Mouse (Mus musculus) large intestine, adult 2 months (tissue): ENCODE results near the gene Mov10l1. TPM values are rescaled to one million over a fixed set of nuclear protein-coding genes. Genes with fewer than 3 reads are reported as not detected.

Source experiments
- DNase-seq: peaks from one replicate; pipeline ENCODE4 v3.0.0-alpha.2; 2012; ENCODE audit warnings: low read depth, low spot score
- WGBS: fragments of 180-500 bp; shearing (Covaris S2); methylation state at CpG from one replicate; pipeline ENCODE4 v1.1.7; 2018; 5-methylcytosine and 5-hydroxymethylcytosine counted together
- polyA plus RNA-seq: library from polyadenylated mRNA; depleted of rRNA; stranded (reverse); fragments of >200 nt; gene quantifications from 2 replicates; pipeline ENCODE4 v1.2.3, GENCODE M21; 2012

Mov10l1 gene
- polyA plus RNA-seq, 1 experiment, result not detected

DNA sequence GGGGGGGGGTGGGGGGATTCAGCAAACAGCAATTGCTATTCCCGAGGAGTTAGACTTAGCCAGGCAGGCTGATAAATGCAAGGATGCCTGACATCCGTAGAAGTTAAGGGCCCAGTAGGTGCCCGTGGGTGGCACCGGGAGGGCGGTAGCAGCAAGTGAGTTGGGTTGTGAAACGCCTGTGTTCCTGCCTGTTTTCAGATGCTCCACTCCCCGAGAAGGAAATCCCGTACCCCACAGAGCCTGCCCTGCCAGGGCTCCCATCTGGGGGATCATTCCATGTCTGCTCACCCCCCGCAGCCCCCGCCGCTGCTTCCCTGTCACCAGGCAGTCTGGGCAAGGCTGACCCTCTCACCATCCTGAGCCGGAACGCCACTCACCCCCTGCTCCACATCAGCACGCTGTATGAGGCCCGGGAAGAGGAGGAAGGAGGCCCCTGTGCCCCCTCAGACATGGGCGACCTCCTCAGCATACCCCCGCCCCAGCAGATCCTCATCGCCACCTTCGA is 86.7 kb downstream of the Mov10l1 start:
- DNase-seq, result no peak
- 84% methylated on average over 19 of the region's 19 CpGs for WGBS

DNA sequence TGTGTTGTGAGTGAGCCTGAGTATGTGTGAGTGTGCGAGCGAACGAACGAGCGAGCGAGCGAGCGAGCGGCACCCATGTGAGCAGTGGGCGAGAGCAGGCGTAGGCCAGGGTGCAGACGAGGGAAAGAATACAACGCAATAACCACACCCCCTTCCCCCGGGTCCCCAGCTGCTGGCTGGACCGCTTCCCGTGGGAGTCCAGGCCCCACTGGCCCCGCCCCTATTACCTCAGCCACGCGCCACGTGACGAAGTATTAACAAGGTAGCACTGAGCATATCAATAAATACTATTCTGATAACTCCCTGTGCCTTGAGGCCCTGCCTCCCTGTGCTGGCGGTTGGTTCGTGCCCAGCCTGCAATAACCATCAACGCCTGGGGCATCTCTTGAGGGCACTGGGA is 87.9 kb downstream of the Mov10l1 start:
- DNase-seq, result no peak
- 50% methylated on average over 24 of the region's 24 CpGs for WGBS

DNA sequence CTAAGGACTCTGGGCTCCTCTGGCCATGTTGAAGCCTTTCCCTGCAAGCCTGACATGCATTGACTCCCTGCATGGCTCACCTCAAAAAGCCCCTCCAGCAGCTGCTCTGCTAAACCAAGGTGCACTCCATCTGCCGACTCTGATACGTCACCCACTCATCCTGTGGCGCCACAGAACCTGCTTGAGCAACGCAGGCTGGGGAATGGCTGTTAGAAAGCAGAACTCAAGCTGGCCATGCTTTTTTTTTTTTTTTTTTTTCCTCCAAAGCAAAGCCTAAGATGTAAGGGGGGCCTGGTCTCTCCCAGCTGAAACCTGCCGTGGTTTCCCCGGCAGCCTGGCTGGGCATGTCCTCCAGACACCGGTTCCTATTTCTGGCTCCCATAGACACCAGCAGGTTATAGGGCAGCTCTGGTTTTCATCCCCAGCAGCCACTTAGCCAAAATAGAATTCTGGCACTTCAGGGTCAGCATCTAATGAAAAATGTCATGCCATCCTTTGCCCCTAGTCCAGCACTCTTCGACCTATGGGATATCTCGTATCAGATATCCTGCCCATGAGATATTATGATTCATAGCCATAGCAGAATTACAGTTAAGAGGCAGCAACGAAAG is 91.4 kb downstream of the Mov10l1 start:
- no peak for DNase-seq
- 78% methylated on average over 10 of the region's 10 CpGs for WGBS

DNA sequence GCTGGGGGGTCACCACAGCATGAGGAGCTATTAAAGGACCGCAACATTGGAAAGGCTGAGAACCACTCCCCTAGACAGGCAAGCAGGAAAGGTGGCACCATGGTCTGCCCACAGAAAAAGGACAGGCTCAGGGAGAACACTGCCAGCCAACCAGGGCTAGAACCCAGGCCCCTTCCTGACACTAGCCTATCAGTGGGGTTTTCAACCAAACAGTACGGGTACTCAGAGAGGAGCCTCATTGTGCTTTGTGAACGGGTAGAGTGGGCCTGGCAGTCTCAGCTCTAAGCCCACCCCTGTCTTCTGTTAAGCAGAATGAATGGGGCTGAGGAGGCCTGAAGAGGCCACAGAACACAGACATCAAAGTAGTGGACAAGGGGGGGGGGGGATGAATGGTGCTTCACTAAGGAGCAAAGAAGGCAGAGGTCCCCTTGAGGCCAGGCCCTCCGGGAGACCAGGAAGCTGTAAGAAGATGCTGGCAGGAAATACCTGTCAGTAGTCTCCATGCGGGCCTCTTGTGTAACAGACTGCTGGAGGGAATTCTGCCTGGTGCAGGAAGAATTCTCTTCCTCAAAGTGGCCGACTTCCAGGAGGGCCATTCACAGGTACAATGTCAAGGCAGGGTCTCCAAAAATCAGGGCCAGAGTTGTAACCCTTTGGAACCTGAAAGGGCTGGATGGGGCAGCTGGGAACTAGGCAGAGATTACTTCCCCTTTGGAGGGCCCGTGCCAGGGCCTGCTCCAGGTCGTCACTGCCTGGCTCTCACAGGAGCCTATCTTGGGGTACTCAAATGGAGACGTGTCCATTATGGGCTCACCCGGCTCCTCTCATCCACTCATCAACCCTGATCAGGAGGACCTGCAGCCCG is 92.1 kb downstream of the Mov10l1 start, which contains the start of gene Trabd:
Gene Trabd, plus strand, starts transcription at position 512 of the 865 bp plus-strand sequence.
- 24% methylated on average over 11 of the region's 11 CpGs for WGBS
- DNase-seq, result no peak

DNA sequence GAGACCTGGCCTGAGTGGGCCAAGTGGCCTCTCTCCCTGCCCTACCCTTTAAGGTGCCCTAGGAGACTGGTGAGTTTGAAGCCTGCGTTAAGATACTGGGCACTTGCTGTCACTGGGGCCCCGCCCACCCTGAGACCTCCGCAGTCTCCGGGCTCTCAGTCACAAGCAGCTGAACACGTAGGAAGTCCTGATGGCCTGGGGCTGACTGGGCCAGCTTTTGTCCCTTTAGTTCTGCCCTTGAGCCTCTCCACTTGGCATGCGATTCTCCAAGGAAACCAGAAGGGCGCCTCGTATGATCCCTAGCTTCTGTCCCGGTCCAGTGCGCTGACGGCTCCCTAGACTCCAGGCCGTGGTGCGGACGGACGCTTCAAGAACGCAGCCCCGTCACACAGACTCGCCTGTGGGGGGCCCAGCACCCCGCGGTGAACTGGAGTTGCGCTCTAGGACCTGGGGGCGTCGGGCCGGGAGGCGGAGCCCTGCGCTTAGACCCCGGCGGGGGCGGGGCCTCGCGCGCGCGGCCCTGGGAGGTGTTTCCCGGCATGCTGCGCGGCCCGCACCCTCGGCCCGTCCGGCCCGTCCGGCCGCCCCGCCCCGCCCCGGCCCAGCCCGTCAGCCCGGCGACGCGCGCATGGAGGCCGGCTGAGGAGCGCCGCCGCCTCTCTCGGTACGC is 92.9 kb downstream of the Mov10l1 start:
- DNase-seq, result no peak
- 1% methylated on average over 59 of the region's 59 CpGs for WGBS

DNA sequence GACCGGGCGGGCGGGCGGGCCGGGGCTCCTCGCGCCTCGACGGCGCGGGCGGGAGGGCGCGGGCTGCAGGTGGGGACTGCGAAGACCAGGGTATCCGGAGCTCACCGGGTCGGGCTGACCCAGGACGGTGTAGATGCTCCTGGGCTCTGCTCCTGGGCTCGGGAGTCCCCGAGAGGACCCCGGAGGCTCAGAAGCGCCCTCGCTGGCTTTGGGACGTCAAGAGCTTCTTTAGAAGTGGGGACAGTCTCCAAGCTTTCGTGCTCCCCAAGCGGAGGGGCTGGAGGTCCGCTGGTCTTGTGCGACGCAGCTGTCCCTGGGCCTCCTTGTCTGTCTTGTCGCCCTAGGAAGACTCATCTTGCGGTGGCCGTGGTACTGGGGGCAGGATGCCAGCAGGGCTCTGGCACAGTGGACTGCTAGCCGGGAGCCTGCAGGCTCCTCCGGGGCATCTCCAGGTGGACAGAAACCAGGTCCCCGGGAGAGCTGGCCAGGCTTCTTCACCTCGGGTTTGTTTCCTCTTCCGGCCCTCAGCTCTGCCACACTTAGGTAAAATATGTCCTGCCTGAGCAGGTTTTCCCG is 93.5 kb downstream of the Mov10l1 start:
- no peak for DNase-seq
- whole genome bisulfite sequencing, result under 1% methylated on average over 38 of the region's 39 CpGs

DNA sequence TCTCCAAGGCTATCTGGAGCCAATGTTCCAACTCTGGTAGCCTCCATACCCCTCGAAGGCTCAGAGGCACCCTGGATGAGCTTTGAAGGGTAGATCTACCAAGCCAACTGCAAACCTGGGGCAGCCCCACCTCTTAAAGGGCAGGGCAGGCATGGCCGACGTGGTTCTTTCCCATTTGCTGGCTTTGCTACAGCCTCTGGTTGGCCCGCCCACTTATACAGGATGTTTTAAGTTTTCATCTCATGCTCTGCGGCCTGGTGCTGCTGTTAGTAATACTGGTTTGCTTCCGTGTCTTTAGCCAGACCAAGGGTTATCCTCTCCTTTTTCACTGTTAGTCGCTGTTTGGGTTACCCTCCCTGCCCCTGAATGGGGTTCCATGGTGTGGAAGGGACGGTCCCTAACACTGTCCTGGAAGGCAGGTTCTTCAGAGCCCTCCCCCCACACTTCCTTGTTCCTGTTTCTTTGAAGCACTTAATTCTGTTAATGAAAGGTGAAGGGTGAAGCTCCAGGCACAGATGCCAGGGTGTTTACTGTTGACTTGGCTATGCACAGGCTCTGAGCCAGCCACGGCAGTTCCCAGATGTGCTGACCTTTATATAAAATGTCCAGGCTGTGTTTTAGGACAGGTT is 95.6 kb downstream of the Mov10l1 start:
- 13% methylated on average over 9 of the region's 9 CpGs for WGBS

DNA sequence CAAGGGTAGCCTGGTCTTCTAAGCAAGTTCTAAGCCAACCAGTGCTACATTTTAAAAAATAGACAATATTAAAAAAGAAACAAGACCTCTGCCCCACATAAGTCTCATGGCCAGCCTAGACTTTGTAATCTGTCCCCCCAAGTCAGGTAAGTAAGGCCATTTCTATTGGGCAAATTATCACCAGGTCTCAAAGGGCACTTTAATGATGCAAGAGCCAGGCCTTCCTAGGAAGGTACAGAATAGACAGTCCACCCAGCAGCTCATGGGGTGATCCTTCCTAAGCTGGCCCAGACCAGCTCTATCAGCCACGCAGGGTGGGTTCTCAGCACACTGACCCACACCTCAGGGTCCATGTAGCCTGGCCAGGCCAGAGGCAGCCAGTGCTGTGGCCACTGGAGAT is 101.2 kb downstream of the Mov10l1 start:
- no peak for DNase-seq

More for the DNA sequence above, 95.6 kb downstream of the Mov10l1 start:
- DNase-seq, result peak; percentile 58

DNA sequence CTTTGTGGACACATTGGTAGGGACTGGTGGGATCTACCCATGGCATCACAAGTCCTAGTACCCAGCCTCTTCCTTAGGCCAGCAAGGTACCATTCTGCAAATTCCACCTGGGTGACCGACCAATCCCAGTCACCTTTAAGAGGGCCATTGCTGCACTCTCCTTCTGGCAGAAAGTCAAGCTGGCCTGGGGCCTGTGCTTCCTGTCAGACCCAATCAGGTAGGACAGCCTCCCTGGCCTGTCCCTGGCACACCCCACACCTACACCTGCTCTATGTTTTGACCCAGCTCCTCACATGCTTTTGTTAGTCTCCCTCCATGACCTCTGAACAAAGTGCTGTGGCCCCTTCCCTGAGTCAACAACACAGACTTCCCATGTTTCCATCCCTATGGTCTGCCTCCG is 102.1 kb downstream of the Mov10l1 start:
- 67% methylated on average over 2 of the region's 2 CpGs for WGBS

More for the DNA sequence above, 101.2 kb downstream of the Mov10l1 start:
- WGBS, result 100% methylated on average over 1 of the region's 1 CpGs

DNA sequence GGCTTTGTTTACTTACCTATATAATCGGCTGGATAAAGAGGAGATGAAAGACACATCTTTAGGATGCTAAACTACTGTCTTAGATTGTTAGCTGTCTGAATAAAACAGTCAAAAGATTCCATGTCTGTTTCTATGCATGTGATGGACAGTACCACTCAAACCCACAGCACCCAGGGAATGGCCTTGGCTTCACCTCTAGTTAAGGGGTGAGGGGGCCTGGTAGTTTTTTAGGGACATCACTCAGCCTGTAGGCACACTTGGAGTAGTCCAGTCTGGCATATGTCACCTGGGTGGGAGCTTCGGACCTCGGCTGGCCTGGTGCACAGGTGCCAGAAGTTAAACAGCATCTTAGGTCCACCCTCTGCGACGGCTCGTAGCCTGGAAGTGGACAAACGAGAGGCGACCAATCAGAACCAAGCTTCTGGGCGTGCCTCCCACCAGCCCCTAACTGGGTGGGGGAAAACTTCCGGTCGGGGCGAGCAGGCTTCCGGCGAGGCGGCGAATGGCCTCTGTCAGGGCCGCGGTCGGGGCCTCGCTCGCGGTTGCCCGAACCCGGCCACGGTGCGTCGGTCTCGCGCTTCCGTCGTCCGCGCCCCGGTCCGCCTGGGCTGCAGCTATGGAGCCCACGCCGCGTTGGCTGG is 106.0 kb downstream of the Mov10l1 start, which contains the start of gene Selenoo:
Gene Selenoo, plus strand, starts transcription at position 478 of the 641 bp plus-strand sequence.
- WGBS, result under 1% methylated on average over 38 of the region's 38 CpGs

More for the DNA sequence above, 102.1 kb downstream of the Mov10l1 start:
- no peak for DNase-seq

DNA sequence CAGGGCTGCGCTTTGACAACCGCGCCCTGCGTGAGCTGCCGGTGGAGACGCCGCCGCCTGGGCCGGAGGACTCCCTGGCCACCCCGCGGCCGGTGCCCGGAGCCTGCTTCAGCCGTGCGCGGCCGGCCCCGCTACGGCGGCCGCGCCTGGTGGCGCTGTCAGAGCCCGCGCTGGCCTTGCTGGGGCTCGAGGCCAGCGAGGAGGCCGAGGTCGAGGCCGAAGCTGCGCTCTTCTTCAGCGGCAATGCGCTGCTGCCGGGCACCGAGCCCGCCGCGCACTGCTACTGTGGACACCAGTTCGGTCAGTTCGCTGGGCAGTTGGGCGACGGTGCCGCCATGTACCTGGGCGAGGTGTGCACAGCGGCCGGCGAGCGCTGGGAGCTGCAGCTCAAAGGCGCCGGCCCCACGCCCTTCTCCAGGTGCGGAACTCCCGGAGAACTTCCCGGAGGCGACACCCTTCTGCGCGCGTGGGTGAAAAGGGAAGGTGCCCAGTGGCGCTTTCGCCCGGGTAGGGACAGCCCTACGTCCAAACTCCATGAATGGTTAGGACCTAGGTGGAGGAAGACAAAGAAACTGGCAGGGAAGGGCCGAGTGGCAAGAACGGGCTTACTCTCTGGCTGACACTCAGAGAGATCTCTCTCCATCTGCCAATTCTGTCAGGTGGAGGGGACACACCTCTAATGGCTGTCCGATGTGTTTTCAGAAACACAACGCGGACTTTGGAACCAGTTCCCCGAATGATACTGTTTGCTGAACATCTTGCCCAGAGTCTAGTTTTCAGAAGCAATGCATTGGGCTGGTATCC is 106.7 kb downstream of the Mov10l1 start:
- under 1% methylated on average over 68 of the region's 68 CpGs for WGBS
- DNase-seq, result peak; percentile 44

More for the DNA sequence above, 106.0 kb downstream of the Mov10l1 start, which contains the start of gene Selenoo:
- DNase-seq, result peak; percentile 80

DNA sequence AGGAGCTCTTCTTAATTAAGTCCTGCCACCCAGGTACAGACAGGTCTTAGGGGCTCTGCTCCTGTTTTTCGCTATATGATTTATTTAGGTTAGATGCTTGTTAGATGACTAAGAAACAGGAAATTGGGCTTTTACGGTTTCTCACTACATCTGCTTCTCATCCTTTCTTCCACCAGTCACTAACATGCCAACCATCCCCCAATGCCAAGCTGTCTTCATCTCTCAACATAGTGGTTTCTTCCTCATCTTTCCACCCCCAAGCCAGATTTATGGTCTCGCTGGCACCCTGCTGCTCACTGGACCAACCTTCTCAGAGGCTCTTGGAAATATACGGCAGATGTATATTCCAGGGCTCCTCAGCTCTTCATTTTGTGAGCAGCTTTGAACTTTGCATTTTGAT is 108.0 kb downstream of the Mov10l1 start:
- DNase-seq, result no peak
- WGBS, result 68% methylated on average over 4 of the region's 4 CpGs

DNA sequence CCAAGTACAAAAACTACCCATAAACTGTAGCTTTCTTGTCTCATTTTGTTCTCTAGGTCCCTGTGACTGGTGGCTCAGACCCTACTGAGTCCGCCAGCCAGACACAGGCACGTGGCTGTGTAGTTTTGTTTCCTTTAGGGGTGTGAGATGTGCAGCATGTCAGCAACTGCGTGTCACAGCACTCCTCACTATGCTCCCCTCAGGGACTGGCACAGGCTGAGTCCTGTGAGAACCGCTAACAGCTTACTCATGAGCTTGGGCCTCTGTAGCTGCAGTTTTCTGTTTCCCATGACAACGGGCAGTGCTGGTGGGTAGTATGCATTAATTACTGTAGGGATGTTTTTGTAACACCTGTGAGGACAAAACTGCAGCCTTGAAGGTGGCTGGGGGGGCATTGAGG is 109.5 kb downstream of the Mov10l1 start:
- WGBS, result 84% methylated on average over 5 of the region's 5 CpGs

DNA sequence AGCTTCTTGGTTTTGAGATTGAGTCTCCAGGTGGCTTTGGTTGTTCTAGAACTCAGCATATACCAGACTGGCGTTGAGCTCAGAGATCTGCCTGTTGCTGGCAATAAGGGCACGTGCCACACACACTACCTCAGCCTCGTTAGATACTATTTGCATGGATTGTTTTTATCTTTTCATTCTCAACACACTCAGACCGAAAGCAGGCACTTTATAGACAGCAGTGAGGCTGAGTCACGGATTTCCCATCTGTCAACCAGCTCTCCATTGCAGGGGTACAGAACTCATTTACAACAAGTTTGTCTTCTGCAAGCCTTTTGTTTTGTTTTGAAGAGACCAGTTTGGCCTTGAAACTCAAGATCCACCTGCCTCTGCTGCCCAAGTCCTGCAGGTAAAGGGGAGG is 114.7 kb downstream of the Mov10l1 start:
- no peak for DNase-seq
- WGBS, result 87% methylated on average over 5 of the region's 5 CpGs

More for the DNA sequence above, 109.5 kb downstream of the Mov10l1 start:
- no peak for DNase-seq

DNA sequence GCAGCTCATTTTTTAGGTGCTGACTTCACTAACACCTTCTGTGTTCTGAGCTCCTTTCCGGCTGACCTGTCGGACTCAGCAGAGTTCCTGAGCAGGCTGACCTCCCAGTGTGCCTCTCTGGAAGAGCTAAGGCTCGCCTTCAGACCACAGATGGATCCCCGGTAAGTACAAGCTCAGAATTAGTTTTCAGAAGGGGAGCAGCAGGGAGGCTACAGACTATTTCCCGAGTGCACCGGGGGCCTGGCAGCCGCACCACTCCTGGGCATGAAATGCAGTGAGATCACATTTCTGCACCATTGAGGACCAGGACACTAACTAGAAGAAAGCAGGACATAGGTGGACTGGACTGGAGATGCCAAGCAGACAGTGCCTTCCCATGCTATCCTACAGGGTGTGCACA is 115.9 kb downstream of the Mov10l1 start:
- 94% methylated on average over 7 of the region's 7 CpGs for WGBS
- no peak for DNase-seq

DNA sequence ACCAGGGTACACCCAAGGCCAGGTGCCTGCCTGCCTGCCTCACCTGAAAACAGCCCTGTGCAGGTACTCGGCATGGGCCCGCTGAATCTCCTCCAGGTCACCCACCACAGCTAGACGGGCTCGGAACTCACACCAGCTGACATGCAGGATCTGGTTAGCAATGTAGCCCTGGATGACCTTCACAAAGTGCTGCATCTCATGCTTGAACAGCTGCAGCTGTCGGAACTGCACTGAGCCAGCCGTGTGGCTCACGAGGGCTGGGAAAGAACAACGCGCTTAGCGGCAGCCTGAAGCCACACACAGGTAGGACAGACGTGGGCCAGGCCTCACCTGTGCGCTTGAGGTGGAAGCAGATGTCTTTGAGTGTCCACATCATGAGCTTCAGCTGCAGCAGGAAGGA is 118.1 kb downstream of the Mov10l1 start:
- 82% methylated on average over 12 of the region's 12 CpGs for WGBS
- no peak for DNase-seq

DNA sequence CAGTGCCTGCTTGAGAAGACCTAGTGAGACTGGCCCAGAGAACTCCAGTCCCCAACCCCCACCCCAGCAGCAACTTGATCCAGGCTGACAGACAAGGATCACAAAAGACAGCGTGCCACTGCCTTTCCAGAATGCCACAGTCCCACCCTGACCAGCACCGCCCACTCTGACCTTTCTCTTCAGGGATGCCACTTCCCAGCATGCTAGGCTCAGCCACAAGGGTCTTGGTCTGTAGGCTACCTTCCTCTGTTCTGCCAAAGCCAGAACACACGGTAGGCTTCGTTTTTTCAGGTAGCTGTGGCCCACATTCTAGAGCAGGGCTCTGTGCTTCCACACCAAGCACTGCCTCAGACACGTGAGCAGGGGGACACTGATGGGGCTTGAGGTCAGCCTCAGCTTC is 119.9 kb downstream of the Mov10l1 start:
- WGBS, result 76% methylated on average over 5 of the region's 5 CpGs
- no peak for DNase-seq

DNA sequence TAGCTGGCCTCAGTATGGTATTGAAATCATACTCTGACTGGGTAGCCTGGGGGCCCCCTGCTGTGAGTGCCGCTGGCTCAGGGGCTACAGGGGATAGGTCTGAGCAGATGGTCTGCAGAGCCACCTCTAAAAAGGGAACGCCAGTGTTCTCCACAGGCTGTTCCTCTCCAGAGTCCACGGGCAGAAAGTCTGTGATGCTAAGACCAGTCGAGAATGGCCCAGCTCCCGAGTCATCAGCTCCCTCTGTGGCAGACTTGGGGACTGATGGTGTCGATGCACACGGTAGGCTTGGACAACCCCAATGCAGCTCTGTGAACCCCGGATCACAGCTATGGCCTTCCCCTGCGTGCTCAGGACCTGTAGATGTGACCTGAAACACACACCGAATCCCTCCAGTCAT is 121.2 kb downstream of the Mov10l1 start:
- 88% methylated on average over 10 of the region's 10 CpGs for WGBS
- DNase-seq, result no peak
